Mouse (Mus musculus): ENCODE measurements around the gene Lyzl4. TPM values are rescaled to one million over a fixed set of nuclear protein-coding genes. Genes with fewer than 3 reads are reported as not detected.
"Not testable (repeated sequence)": the region's sequence is repeated elsewhere in the genome, so short reads cannot be mapped to it uniquely, and the experiment has no call there.

The Lyzl4 gene
- total and polyA plus RNA-seq, 2 experiments = not detected

- whole genome bisulfite sequencing = 88% methylated on average over 6 of the region's 6 CpGs
- Histone ChIP-seq H3K4me1 (ENCODE audit: control insufficient read depth, insufficient read depth, low read length) (no peaks in the 10 kb centered on the region), H3K27me3 (ENCODE audit: control insufficient read depth, insufficient read depth, low read length) (no peaks in the 10 kb centered on the region), H3K79me2 (ENCODE audit: control insufficient read depth, insufficient read depth, low read length) (no peaks in the 10 kb centered on the region), H3K36me3 (ENCODE audit: control insufficient read depth, insufficient read depth, low read length) (no peaks in the 10 kb centered on the region), H3K9ac (ENCODE audit: low read depth, low read length) (no peak overlapping the region), H3K4me3 (ENCODE audit: insufficient read depth, low read depth, low read length) (no peak overlapping the region), H3K27ac (replicated peaks; ENCODE audit: insufficient read depth, low read depth, low read length) (no peak overlapping the region)
- no peak for DNase-seq (ENCODE audit: extremely low read depth, low read depth, low spot score)
- TF ChIP-seq CTCF (IDR thresholded peaks at IDR 0.05; ENCODE audit: low read depth, low read length) (no peak), POLR2A (IDR thresholded peaks at IDR 0.05; ENCODE audit: extremely low read depth, insufficient read depth, low read length) (no peak)
Observed at GRCm38 (mm10) chr9:121599551-121599950, 42.3 kb downstream of the Lyzl4 start.

- WGBS = 80% methylated on average over 2 of the region's 2 CpGs
Observed at GRCm38 (mm10) chr9:121598106-121598505, 43.8 kb downstream of the Lyzl4 start.

DNA sequence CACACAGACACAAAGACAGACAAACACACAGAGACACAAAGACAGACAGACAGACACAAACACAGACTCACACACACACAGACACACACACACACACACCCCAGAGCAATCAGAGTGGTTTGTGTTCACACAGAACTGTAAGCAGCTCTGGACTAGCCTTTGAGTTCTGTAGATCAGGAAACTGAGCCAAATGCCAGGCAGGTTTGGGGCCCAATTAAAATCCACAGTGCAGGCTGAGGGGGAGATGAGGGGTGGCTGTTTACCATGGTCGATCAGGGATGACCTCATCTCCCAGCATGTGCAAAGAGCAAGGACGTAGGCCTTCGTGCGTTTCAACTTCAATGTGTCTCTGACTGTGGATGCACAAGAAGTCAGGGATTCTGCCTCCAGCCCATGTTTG lies 47.1 kb downstream of the Lyzl4 start:
- H3K4me1 ChIP-seq (ENCODE audit: control insufficient read depth, insufficient read depth, low read length) = no peaks in the 10 kb centered on the region
- no peak for DNase-seq (ENCODE audit: extremely low read depth, low read depth, low spot score)
- H3K27me3 ChIP-seq (ENCODE audit: control insufficient read depth, insufficient read depth, low read length) = no peaks in the 10 kb centered on the region
- no peaks in the 10 kb centered on the region for H3K36me3 ChIP-seq (ENCODE audit: control insufficient read depth, insufficient read depth, low read length)
- no peak overlapping the region for H3K27ac ChIP-seq (replicated peaks; ENCODE audit: insufficient read depth, low read depth, low read length)
- TF ChIP-seq POLR2A (IDR thresholded peaks at IDR 0.05; ENCODE audit: extremely low read depth, insufficient read depth, low read length) = no peak
- no peak for TF ChIP-seq CTCF (IDR thresholded peaks at IDR 0.05; ENCODE audit: low read depth, low read length)
- H3K79me2 ChIP-seq (ENCODE audit: control insufficient read depth, insufficient read depth, low read length) = no peaks in the 10 kb centered on the region
- H3K9ac ChIP-seq (ENCODE audit: low read depth, low read length) = no peak overlapping the region
- 52% methylated on average over 4 of the region's 4 CpGs for WGBS
- H3K4me3 ChIP-seq (ENCODE audit: insufficient read depth, low read depth, low read length) = no peak overlapping the region

More at GRCm38 (mm10) chr9:121598106-121598505, 43.8 kb downstream of the Lyzl4 start:
- Histone ChIP-seq H3K4me3 (ENCODE audit: insufficient read depth, low read depth, low read length) (no peak overlapping the region), H3K79me2 (ENCODE audit: control insufficient read depth, insufficient read depth, low read length) (no peaks in the 10 kb centered on the region), H3K4me1 (ENCODE audit: control insufficient read depth, insufficient read depth, low read length) (no peaks in the 10 kb centered on the region), H3K9ac (ENCODE audit: low read depth, low read length) (no peak overlapping the region), H3K27ac (replicated peaks; ENCODE audit: insufficient read depth, low read depth, low read length) (no peak overlapping the region), H3K27me3 (ENCODE audit: control insufficient read depth, insufficient read depth, low read length) (no peaks in the 10 kb centered on the region), H3K36me3 (ENCODE audit: control insufficient read depth, insufficient read depth, low read length) (no peaks in the 10 kb centered on the region)
- TF ChIP-seq CTCF (IDR thresholded peaks at IDR 0.05; ENCODE audit: low read depth, low read length) (no peak), POLR2A (IDR thresholded peaks at IDR 0.05; ENCODE audit: extremely low read depth, insufficient read depth, low read length) (no peak)
- no peak for DNase-seq (ENCODE audit: extremely low read depth, low read depth, low spot score)

- H3K27me3 ChIP-seq (ENCODE audit: control insufficient read depth, insufficient read depth, low read length); H3K4me1 ChIP-seq (ENCODE audit: control insufficient read depth, insufficient read depth, low read length); H3K36me3 ChIP-seq (ENCODE audit: control insufficient read depth, insufficient read depth, low read length); DNase-seq (ENCODE audit: extremely low read depth, low read depth, low spot score); H3K79me2 ChIP-seq (ENCODE audit: control insufficient read depth, insufficient read depth, low read length); H3K4me3 ChIP-seq (ENCODE audit: insufficient read depth, low read depth, low read length); H3K27ac ChIP-seq (replicated peaks; ENCODE audit: insufficient read depth, low read depth, low read length); H3K9ac ChIP-seq (ENCODE audit: low read depth, low read length): not testable (repeated sequence)
- 91% methylated on average over 3 of the region's 3 CpGs for WGBS
Observed at GRCm38 (mm10) chr9:121593768-121594167, 48.1 kb downstream of the Lyzl4 start.

- Histone ChIP-seq H3K4me1 (ENCODE audit: control insufficient read depth, insufficient read depth, low read length) (no peaks in the 10 kb centered on the region), H3K79me2 (ENCODE audit: control insufficient read depth, insufficient read depth, low read length) (no peaks in the 10 kb centered on the region), H3K36me3 (ENCODE audit: control insufficient read depth, insufficient read depth, low read length) (no peaks in the 10 kb centered on the region), H3K27me3 (ENCODE audit: control insufficient read depth, insufficient read depth, low read length) (no peaks in the 10 kb centered on the region), H3K27ac (replicated peaks; ENCODE audit: insufficient read depth, low read depth, low read length) (no peak overlapping the region), H3K9ac (ENCODE audit: low read depth, low read length) (no peak overlapping the region), H3K4me3 (ENCODE audit: insufficient read depth, low read depth, low read length) (no peak overlapping the region)
- whole genome bisulfite sequencing = 91% methylated on average over 13 of the region's 13 CpGs
- no peak for DNase-seq (ENCODE audit: extremely low read depth, low read depth, low spot score)
- TF ChIP-seq POLR2A (IDR thresholded peaks at IDR 0.05; ENCODE audit: extremely low read depth, insufficient read depth, low read length) = no peak
- TF ChIP-seq CTCF (IDR thresholded peaks at IDR 0.05; ENCODE audit: low read depth, low read length) = no peak
Observed at GRCm38 (mm10) chr9:121592948-121593550, 48.8 kb downstream of the Lyzl4 start.

GRCm38 (mm10) chr9:121589533-121589932 lies 52.4 kb downstream of the Lyzl4 start:
- Histone ChIP-seq H3K79me2 (ENCODE audit: control insufficient read depth, insufficient read depth, low read length) (no peaks in the 10 kb centered on the region), H3K27ac (replicated peaks; ENCODE audit: insufficient read depth, low read depth, low read length) (no peak overlapping the region), H3K4me1 (ENCODE audit: control insufficient read depth, insufficient read depth, low read length) (no peaks in the 10 kb centered on the region), H3K4me3 (ENCODE audit: insufficient read depth, low read depth, low read length) (no peak overlapping the region), H3K27me3 (ENCODE audit: control insufficient read depth, insufficient read depth, low read length) (no peaks in the 10 kb centered on the region), H3K9ac (ENCODE audit: low read depth, low read length) (no peak overlapping the region), H3K36me3 (ENCODE audit: control insufficient read depth, insufficient read depth, low read length) (no peaks in the 10 kb centered on the region)
- 58% methylated on average over 2 of the region's 2 CpGs for WGBS
- no peak for TF ChIP-seq POLR2A (IDR thresholded peaks at IDR 0.05; ENCODE audit: extremely low read depth, insufficient read depth, low read length)
- no peak for TF ChIP-seq CTCF (IDR thresholded peaks at IDR 0.05; ENCODE audit: low read depth, low read length)
- DNase-seq (ENCODE audit: extremely low read depth, low read depth, low spot score) = no peak
